Mouse (Mus musculus): ENCODE measurements around the gene Tshz2. TPM values are rescaled to one million over a fixed set of nuclear protein-coding genes. Genes with fewer than 3 reads are reported as not detected.

Tshz2 gene
- under 1 TPM; 0.23 to 0.36 TPM for total RNA-seq (2023)

DNA sequence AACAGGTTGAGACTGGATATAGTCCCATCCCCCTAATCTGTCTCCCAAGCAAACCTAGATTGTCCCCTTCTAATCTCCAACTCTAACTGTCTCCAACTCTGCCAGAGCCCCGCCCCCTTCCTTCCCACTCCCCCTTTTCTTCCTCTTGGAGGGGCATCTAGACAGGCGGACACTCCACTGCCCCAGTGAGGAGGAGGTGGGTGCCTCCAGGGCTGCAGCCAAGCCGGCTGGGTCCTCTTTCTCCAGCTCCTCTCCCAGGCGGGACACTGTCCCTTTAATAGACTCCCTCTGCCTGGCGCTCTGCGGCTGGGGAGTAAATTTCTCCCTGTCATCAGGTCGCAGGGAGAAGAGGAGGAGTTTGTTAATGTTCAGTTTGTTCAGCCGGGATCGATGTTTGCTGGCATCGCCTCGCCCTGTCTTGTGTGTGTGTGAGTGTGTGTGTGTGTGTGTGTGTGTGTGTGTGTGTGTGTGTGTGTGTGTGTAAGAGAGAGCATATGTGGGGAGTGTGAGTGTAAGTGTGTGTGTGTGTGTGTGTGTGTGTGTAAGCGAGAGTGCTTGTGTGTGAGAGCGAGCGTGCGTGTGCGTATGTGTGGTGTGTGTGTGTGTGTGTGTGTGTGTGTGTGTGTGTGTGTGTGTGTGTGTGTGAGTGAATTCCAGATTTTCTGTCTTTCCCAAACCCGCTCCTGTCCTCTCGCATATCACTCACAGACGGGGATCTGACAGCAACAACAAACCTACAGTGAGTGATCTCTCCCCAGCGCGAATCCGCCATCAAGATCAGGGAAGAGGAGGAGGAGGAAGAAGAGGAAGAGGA, at the start of gene Tshz2:
TSS of gene Tshz2 (plus strand) at position 676 of the 814 bp plus-strand sequence.

DNA sequence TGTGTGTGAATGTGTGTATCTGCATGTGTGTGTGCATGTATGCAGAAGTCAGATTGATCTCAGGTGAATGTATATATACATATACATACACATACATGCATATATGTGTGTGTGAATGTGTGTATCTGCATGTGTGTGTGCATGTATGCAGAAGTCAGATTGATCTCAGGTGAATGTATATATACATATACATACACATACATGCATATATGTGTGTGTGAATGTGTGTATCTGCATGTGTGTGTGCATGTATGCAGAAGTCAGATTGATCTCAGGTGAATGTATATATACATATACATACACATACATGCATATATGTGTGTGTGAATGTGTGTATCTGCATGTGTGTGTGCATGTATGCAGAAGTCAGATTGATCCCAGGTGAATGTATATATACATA, 45.2 kb upstream of the Tshz2 start, which contains the start of gene Gm11011:
TSS of gene Gm11011 (minus strand) at position 101 of the 400 bp plus-strand sequence.

Other genes starting within 250 kb of the Tshz2 start
- gene Gm11011, start 45.3 kb upstream of the Tshz2 start, total RNA-seq (2023) = not detected

Measured in T-cell, adult 66 days (primary cell).